8 mouse cellular contexts compared by ENCODE assay signal in genomic region chr7:145194455-145195161, GRCm38 (mm10). TPM values are rescaled to one million over a fixed set of nuclear protein-coding genes. Genes with fewer than 3 reads are reported as not detected.
DNase-seq lines count a peak whose midpoint lies in the region; ATAC-seq and TF ChIP-seq lines count a peak whose summit lies in the region.

No protein-coding gene starts in this region.

- H3K4me2 ChIP-seq in midbrain, embryonic 15.5 days = no peak overlapping the region
- no peak overlapping the region for H3K4me2 ChIP-seq in midbrain, embryonic 13.5 days (replicated peaks)
- H3K4me2 ChIP-seq in heart, embryonic 12.5 days = no peak overlapping the region
- H3K4me2 ChIP-seq in lung, embryonic 15.5 days = no peak overlapping the region

- TF ChIP-seq POLR2A in cerebellum, adult 2 months (IDR thresholded peaks at IDR 0.05; ENCODE audit: borderline replicate concordance, insufficient read depth, low read length) = no peak

- no peak overlapping the region for H3K9ac ChIP-seq in midbrain, embryonic 15.5 days
- no peak overlapping the region for H3K9ac ChIP-seq in midbrain, embryonic 13.5 days (replicated peaks)
- H3K9ac ChIP-seq in heart, embryonic 12.5 days = no peak overlapping the region; the same call in 1 of the 2 replicates
- H3K9ac ChIP-seq in lung, embryonic 15.5 days = no peak overlapping the region

- peak; percentile 46 to 61 for DNase-seq in cerebellum, adult 2 months
- peak; percentile 73 for DNase-seq in kidney, postnatal 14 days

- no peaks in the 10 kb centered on the region for H3K36me3 ChIP-seq in midbrain, embryonic 15.5 days (replicated peaks)
- H3K36me3 ChIP-seq in midbrain, embryonic 13.5 days = no peaks in the 10 kb centered on the region
- no peaks in the 10 kb centered on the region for H3K36me3 ChIP-seq in heart, embryonic 12.5 days
- no peaks in the 10 kb centered on the region for H3K36me3 ChIP-seq in lung, embryonic 15.5 days

- WGBS in midbrain, embryonic 15.5 days = 77% methylated on average over 3 of the region's 3 CpGs
- 76% methylated on average over 3 of the region's 3 CpGs for WGBS in midbrain, embryonic 13.5 days
- WGBS in cerebellum, adult 2 months = 49% methylated on average over 3 of the region's 3 CpGs
- 38% methylated on average over 3 of the region's 3 CpGs for WGBS in heart, embryonic 12.5 days
- WGBS in lung, embryonic 15.5 days = 43% methylated on average over 3 of the region's 3 CpGs

- no peaks in the 10 kb centered on the region for H3K27me3 ChIP-seq in midbrain, embryonic 15.5 days (replicated peaks)
- H3K27me3 ChIP-seq in midbrain, embryonic 13.5 days = peaks cover 2% of the 10 kb centered on the region; the same call in 1 of the 2 replicates
- H3K27me3 ChIP-seq in cerebellum, adult 2 months (ENCODE audit: control insufficient read depth, insufficient read depth, low read length) = no peaks in the 10 kb centered on the region
- no peaks in the 10 kb centered on the region for H3K27me3 ChIP-seq in heart, embryonic 12.5 days (replicated peaks)
- H3K27me3 ChIP-seq in lung, embryonic 15.5 days = no peaks in the 10 kb centered on the region

- no peak overlapping the region for H3K27ac ChIP-seq in midbrain, embryonic 15.5 days
- H3K27ac ChIP-seq in midbrain, embryonic 13.5 days = no peak overlapping the region
- H3K27ac ChIP-seq in cerebellum, adult 2 months (ENCODE audit: insufficient read depth, low read length) = no peak overlapping the region
- H3K27ac ChIP-seq in heart, embryonic 12.5 days (ENCODE audit: poor library complexity, severe bottlenecking) = peak overlapping the region; percentile 62
- peak overlapping the region; percentile 79 for H3K27ac ChIP-seq in lung, embryonic 15.5 days

- no peak overlapping the region for H3K4me3 ChIP-seq in midbrain, embryonic 15.5 days
- no peak overlapping the region for H3K4me3 ChIP-seq in midbrain, embryonic 13.5 days (replicated peaks)
- H3K4me3 ChIP-seq in cerebellum, adult 2 months (replicated peaks; ENCODE audit: insufficient read depth, low read depth, low read length) = no peak overlapping the region
- no peak overlapping the region for H3K4me3 ChIP-seq in heart, embryonic 12.5 days
- no peak overlapping the region for H3K4me3 ChIP-seq in lung, embryonic 15.5 days

- H3K9me3 ChIP-seq in midbrain, embryonic 15.5 days = no peaks in the 10 kb centered on the region
- no peaks in the 10 kb centered on the region for H3K9me3 ChIP-seq in midbrain, embryonic 13.5 days
- no peaks in the 10 kb centered on the region for H3K9me3 ChIP-seq in heart, embryonic 12.5 days (replicated peaks)
- no peaks in the 10 kb centered on the region for H3K9me3 ChIP-seq in lung, embryonic 15.5 days

- peaks cover 10% of the 10 kb centered on the region for H3K4me1 ChIP-seq in midbrain, embryonic 15.5 days
- H3K4me1 ChIP-seq in midbrain, embryonic 13.5 days (replicated peaks) = peaks cover 20% of the 10 kb centered on the region
- peaks cover 26% of the 10 kb centered on the region for H3K4me1 ChIP-seq in cerebellum, adult 2 months (ENCODE audit: control insufficient read depth, insufficient read depth, low read length)
- peaks cover 63% of the 10 kb centered on the region for H3K4me1 ChIP-seq in heart, embryonic 12.5 days (replicated peaks)
- H3K4me1 ChIP-seq in lung, embryonic 15.5 days = peaks cover 36% of the 10 kb centered on the region

- 0 out of 2 replicates have a peak, but pooled peaks have one; percentile 30 for ATAC-seq in midbrain, embryonic 15.5 days (replicated peaks)
- no peak for ATAC-seq in midbrain, embryonic 13.5 days
- ATAC-seq in heart, embryonic 12.5 days (ENCODE audit: insufficient number of reproducible peaks, low FRiP score) = peak; percentile 43; the same call in 1 of the 2 replicates
- ATAC-seq in lung, embryonic 15.5 days (ENCODE audit: borderline replicate concordance, extremely low read depth, low FRiP score, low TSS enrichment) = peak; percentile 68
- no peak for ATAC-seq in monocyte, adult 5-6 weeks (replicated peaks; ENCODE audit: insufficient number of reproducible peaks, low FRiP score, low TSS enrichment, poor library complexity, severe bottlenecking)
- no peak for ATAC-seq in activated CD4-positive, CD25-positive, alpha-beta regulatory T cell, adult 4 months

- TF ChIP-seq CTCF in cerebellum, adult 2 months (IDR thresholded peaks at IDR 0.05; ENCODE audit: borderline replicate concordance, insufficient read depth, low read depth, low read length) = no peak

RNA-seq across cellular contexts. Expression of gene 1810010D01Rik, which starts 13.3 kb away (rescaled TPM):
- polyA plus RNA-seq in midbrain, embryonic 15.5 days (2015; fragmentation: Nextera tagmentation; extraction: Ambion mirVana) = not detected in 2 replicates
- polyA plus RNA-seq in midbrain, embryonic 13.5 days (2015; fragmentation: Nextera tagmentation; extraction: Ambion mirVana) = 0.34 TPM in 1 of 2 replicates, not detected in the other
- 11.3 and 13.6 TPM in 2 replicates for polyA plus RNA-seq in cerebellum, adult 2 months (2012; rRNA removed)
- polyA plus RNA-seq in heart, embryonic 12.5 days (2016; fragmentation: Nextera tagmentation; extraction: Ambion mirVana) = 0.30 and 0.36 TPM in 2 replicates
- polyA plus RNA-seq in lung, embryonic 15.5 days (2015; fragmentation: Nextera tagmentation; extraction: Ambion mirVana) = 0.30 and 0.33 TPM in 2 replicates
- total RNA-seq in monocyte, adult 5-6 weeks (2017) = 1.1 to 3.8 TPM in 2 of 3 replicates, not detected in the other
- not detected for polyA plus RNA-seq in activated CD4-positive, CD25-positive, alpha-beta regulatory T cell, adult 4 months (2017; shearing (Covaris generic))

Comparison
In these comparisons a context has a peak if more than half of its experiments do, and no peak if none do; other contexts are left out.
1. ATAC-seq: peak in midbrain, embryonic 15.5 days (single experiment), heart, embryonic 12.5 days (single experiment) and lung, embryonic 15.5 days (single experiment); none in midbrain, embryonic 13.5 days (single experiment), monocyte, adult 5-6 weeks (single experiment) and activated CD4-positive, CD25-positive, alpha-beta regulatory T cell, adult 4 months (single experiment).
2. H3K27ac ChIP-seq: peak in heart, embryonic 12.5 days (single experiment) and lung, embryonic 15.5 days (single experiment); none in midbrain, embryonic 15.5 days (single experiment), midbrain, embryonic 13.5 days (single experiment) and cerebellum, adult 2 months (single experiment).